Mouse (Mus musculus) brain, embryonic 14.5 days (tissue): ENCODE results near the gene Hdac7. TPM values are rescaled to one million over a fixed set of nuclear protein-coding genes. Genes with fewer than 3 reads are reported as not detected.

Experiments used
- DNase-seq: peaks from one replicate; pipeline ENCODE4 v3.0.0-alpha.2; 2011; ENCODE audit warnings: low read depth
- CTCF ChIP-seq: fragments of 200-500 bp; IDR thresholded peaks from 2 replicates; pipeline ENCODE4 v1.5.1; 2012; ENCODE audit warnings: inconsistent platforms, mild to moderate bottlenecking, moderate library complexity, borderline replicate concordance; ENCODE audit not compliant: insufficient read depth, insufficient read length; ENCODE audit errors: extremely low read depth
- POLR2A ChIP-seq: fragments of 200-500 bp; IDR thresholded peaks from 2 replicates; pipeline ENCODE4 v1.6.1; 2012; ENCODE audit warnings: mild to moderate bottlenecking, inconsistent platforms, borderline replicate concordance; ENCODE audit not compliant: poor library complexity, insufficient read depth, insufficient read length, severe bottlenecking; ENCODE audit errors: extremely low read depth
- polyA plus RNA-seq: library from polyadenylated mRNA; depleted of rRNA; stranded (reverse); fragments of >200 nt; gene quantifications from 2 replicates; pipeline ENCODE4 v1.2.3, GENCODE M21; 2012

Gene Hdac7
- polyA plus RNA-seq, 1 experiment, result 82.1 TPM

DNA sequence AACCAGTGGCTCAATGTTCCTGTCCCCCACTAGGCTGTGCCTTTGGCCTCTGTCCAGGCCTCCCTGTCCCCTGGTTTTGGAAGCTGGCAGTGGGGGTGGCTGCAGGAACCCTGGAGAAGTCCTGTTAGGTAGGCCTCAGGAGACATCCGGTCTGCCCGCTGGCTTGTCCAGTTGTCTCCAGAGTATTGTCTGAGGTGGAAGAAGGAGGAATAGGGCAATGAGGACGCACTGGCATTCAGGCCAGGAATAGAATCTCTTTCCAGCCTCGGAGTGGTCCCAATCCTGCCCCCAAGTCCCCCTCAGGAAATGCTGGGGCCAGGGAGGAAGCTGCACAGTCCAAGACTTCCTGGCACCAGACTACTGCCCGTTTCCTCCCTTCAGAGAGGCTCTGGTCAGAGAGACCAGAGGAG, 70.3 kb downstream of the Hdac7 start:
- no peak for TF ChIP-seq CTCF
- TF ChIP-seq POLR2A, result no peak
- no peak for DNase-seq

DNA sequence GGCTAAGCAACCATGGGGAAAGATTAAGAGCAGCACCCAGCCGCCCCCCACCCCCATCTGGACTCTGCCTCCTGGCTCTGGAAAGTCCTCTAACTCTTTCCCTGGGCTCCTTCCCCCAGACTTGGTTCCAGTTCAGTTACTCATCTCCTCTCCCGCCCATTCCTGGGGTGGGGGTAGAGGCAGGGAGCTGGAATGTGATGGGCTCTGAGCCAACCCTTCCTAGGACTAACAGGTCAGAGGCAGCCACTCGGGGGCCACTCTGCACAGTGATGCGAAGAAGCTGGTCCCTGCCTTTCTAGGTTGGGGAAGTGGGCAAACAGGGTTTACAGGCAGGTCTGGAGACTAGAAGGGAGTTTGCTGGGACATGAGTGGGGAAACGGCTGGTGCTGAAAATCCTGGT, 71.2 kb downstream of the Hdac7 start:
- TF ChIP-seq POLR2A, result no peak
- no peak for TF ChIP-seq CTCF
- peak; percentile 69 for DNase-seq

DNA sequence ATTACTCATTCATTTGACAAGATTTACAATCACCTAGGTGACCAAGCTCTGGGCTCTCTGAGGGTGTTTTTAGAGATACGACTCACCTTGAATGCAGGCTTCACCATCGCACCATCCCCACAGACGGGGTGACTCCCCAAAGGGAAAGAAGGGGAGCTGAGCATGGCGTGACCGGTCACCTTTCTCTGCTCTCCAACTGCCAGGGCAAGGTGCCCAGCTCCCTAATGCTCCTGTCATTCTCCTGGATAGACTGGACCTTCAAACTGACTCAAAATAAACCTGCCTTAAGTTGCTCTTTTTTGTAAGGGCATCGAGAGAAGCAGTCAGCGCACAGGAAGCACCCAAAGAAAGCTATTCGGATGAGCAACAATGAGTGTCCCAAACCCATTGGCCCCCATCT, 74.0 kb downstream of the Hdac7 start:
- TF ChIP-seq POLR2A (no peak), CTCF (no peak)
- no peak for DNase-seq

DNA sequence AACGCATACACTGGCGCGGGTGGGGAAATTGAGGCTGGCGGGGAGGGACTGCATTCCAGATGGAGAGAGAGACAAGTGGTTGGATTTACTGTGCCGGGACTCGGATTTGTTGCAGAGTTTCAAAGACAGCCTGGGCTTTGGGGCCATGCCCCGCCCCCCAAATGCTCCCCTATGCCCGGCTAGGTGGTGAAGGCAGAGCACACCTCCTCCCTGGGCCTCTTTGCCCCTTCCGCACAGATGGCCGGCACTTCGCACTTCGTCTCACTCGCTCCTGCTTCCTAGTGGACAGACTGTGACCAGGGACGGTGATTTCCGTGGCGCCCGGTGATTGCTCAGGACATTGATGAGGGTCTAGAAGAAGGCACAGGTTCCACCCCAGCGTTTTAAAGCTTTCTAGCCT, 76.1 kb downstream of the Hdac7 start:
- DNase-seq, result peak; percentile 45
- TF ChIP-seq POLR2A, result no peak
- TF ChIP-seq CTCF, result peak; percentile 23; the same call in 1 of the 2 replicates

DNA sequence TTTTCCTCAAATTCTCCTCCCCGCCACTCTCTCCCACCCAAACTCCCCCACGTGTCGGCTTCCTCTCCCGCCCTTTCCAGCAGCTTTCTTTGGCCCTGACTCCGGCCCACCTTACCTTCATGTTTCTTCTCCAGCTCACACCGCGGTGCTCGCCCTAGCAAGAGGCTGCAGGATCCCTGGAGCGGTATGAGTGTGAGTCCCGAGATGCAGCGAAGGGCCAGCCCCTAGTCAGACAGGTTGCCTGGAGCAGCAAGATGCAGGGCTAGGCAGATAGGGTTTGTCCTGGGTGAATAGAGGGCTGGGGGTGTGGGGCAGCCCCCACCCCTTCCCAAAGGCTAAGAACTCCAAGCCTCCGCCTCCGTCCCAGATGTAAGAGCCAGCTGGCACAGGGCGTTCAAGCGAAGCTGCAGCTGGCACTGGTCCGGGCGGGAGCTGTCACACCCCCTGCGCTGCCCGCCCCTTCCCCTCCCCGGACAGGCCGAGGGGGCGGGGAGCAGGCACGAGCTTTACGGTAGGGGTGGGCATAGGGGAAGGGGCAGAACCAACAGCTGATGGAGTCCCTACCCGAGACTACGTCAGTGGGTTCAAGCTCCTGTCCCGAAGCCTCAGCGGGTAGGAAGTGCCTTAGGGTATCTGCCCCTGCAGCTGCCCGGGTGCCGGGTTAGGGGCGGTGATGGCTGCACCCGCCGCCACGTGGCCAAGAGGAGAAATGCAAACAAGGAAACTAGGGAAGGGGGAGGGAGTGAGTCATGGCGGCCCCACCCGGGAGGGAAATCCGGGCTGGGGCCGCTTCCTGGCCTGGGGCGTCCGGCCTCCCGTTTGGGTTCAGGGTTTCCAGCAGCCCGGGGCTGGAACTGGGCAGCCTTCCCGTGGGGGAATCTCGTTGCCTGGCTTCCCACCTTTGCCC, 76.8 kb downstream of the Hdac7 start, which contains the start of gene Rapgef3:
Gene Rapgef3 (minus strand): TSS at position 693 of the 907 bp plus-strand sequence.
- TF ChIP-seq POLR2A, result no peak
- peak; percentile 67 for TF ChIP-seq CTCF
- peak; percentile 77 for DNase-seq

DNA sequence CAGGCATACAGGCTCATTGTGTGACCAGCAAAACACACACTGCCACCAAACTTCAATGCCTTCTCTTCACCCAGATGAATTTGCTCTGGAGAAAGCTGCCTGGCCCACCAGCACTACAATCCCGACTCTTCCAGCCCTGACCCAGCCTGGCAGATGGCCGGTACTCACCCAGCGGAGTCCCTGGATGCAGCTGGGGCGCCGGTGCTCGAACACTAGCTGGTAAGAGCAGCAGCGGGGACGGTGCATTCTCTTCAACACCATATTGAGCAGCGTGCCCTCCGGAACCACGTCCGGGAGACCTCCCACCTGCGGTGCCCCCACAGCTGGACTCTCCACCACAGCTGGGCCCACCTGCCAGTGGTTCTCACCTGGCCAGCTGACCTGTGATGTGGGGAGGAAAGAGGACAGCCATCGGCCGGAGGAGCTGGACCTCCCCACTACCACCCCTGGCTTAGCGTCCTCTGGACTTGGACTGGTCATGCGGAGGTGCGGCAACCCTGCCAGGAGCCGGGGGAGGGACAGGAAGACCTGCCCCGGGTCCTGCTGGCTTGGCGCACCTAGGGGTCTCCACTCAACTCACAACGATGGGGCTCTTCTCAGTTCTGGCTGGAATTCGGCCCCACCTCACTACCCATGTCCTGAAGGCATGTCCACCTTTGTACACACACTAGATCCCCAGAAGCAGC, 77.6 kb downstream of the Hdac7 start:
- no peak for TF ChIP-seq CTCF
- TF ChIP-seq POLR2A, result no peak
- DNase-seq, result no peak

DNA sequence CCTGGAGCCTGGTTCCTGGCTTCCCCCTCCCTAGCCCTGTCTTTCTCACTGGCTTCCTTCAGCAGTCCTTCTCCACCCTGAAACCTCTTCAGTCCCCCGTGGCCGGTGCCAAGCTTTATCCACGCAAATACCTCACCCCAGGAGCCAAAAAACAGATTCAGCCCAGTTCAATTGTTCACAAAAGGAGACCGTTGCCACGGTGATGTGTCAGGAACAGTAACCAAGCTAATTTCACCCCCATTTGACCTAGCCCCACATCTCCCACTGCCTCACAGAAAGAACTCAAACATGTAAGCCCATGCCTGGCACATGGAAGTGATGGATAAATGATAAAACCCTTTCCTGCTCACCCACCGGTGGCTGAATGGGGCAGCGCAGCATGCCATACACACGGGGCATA, 78.1 kb downstream of the Hdac7 start:
- TF ChIP-seq POLR2A, result no peak
- TF ChIP-seq CTCF, result no peak
- peak; percentile 82 for DNase-seq

DNA sequence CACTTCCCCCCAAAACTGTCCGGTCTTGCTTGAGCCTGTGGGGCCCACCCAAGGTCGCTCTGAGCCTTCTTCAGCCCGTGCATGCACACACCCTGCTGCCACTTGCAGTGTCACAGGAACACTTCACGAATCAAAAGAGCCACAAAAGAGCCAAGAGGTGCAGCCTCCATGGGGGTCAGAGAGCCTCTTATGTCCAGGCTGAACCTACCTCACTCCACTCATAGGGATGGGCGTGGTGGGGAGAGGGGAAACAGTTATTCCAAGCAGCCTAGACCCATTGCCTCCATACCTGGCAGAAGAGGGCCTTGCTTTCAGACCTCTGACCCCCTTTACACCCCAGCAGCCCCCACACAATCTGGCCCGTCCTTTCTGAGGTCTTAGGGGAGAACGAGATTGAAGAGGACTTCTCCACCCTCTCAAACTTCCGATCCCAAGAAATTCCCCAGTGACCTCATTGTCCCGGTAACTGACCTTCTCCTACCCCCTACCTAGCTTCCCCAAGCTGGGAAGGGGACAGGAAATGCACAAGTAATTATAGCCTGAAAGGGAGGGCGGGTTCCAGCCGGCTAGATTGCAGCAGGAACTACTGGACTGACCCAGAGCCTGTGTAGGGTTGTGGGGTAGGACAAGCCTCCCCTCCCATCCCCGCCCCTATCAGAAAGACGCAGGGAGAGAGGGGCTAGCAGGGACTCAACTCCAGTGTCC, 79.1 kb downstream of the Hdac7 start:
- no peak for DNase-seq
- no peak for TF ChIP-seq POLR2A
- TF ChIP-seq CTCF, result no peak

DNA sequence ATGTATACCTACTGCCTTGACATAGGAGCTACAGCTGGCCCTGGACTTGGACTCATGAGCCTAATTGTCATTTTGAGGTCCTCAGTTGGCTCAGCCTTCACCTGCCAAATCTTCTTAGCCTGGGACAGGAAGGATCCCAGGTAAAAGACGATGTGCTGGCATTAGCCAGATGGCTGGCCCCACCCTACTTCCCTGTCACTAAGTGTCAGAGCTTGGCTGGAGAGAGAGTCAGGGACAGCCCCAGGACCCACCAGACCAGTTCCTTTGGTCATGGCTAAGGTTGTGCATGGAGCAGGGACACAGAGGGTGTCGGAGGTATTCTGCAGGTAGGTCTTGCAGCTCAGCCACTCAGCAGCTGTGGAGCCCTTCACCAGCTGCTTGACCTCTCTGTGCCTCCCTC, 79.8 kb downstream of the Hdac7 start:
- TF ChIP-seq POLR2A (no peak), CTCF (no peak)
- no peak for DNase-seq

DNA sequence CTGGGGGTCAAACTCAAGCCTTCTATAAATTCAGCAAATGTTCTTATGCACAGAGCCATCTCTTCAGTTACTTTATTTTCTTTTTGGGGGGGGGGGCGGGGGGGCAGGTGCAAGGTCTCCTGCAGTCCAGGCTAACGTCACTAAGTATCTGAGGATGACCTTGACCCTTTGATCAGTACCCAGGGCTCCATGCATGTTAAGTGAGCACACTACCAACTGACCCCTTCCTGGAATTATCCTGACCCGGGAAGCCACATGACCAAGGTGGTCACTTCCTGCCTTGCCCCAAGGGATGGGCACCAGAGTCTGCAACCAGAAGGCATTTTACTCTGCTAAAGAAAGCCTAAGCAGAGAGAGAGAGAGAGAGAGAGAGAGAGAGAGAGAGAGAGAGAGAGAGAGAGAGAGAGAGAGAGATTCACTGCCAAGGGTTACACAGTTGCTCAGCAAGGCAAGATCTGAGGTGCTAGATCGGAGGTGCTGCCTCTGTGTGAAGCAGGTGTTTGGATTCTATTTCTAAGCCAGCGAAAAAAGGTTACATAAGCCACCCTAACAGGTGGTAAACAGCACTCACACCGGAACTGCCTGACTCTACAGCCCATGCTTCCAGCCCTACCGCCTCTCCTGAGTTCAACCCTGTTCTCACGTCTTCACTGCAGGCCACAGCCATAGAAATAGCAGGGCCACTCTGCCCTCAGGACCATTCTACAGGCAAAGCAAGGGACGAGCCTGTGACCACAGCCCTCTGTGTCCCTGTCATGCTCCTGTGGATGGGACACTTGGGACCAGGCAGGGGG, 80.8 kb downstream of the Hdac7 start:
- TF ChIP-seq CTCF (no peak), POLR2A (no peak)
- no peak for DNase-seq
